Mouse (Mus musculus) spleen, adult 2 months (tissue): ENCODE measurements around the gene Alkbh6.

ENCODE experiments used
- CTCF ChIP-seq: fragments of 200-500 bp; IDR thresholded peaks from 2 replicates; pipeline ENCODE4 v1.5.1; 2011; ENCODE audit warnings: mild to moderate bottlenecking, inconsistent platforms; ENCODE audit not compliant: insufficient read depth, insufficient read length, insufficient replicate concordance; ENCODE audit errors: extremely low read depth
- POLR2A ChIP-seq: fragments of 200-500 bp; IDR thresholded peaks from 2 replicates; pipeline ENCODE4 v1.6.1; 2011; ENCODE audit warnings: low read depth, low read length, inconsistent platforms

DNA sequence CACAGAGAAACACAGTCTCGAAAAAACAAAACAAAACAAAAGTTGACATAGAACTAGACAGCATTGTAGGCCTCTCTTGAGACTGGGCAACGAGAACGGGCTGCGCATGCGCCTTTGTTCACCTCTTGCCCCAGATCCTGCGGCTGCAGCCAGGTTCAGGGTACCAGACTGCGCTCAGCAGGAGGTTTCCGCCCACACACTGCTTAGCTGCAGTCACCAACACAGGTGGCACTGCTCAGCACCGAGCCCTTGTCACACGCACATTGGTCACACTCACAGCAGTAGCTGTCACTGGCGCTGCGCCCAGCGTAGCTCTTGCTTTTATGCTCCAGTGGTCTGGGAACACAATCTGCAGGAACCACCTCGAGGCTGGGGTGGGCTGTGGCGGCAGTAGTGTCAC lies 18.6 kb downstream of the Alkbh6 start:
- no peak for TF ChIP-seq CTCF
- no peak for TF ChIP-seq POLR2A
